Mouse (Mus musculus): ENCODE results near the gene Nhlrc2. TPM values are rescaled to one million over a fixed set of nuclear protein-coding genes. Genes with fewer than 3 reads are reported as not detected.

The Nhlrc2 gene
- polyA plus RNA-seq, 1 experiment from 2014 or later = 12.5 TPM

DNA sequence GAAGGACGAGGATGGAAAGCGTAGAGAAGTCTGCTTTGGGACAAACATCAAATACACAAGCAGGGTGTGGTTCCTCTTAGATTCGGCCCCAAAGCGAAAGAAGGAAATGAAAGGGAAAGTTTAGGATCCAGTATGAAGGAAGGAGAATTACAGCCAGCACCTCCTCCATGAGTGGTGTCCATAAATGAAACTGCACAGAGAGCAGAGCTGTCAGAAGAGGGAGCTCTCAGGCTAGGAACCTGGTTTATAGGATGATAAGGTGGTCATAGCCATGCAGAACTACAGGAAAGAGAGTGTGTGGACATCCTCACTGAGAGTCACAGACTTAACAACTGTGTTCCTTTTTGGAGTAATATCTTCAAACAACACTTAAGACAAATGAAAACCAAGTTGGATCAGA lies 18.0 kb downstream of the Nhlrc2 start:
- Histone ChIP-seq H3K4me1 (peaks cover 20% of the 10 kb centered on the region), H3K4me3 (no peak overlapping the region), H3K9me3 (no peaks in the 10 kb centered on the region), H3K4me2 (no peak overlapping the region), H3K36me3 (peaks cover 11% of the 10 kb centered on the region), H3K9ac (no peak overlapping the region), H3K27ac (replicated peaks) (no peak overlapping the region), H3K27me3 (replicated peaks) (no peaks in the 10 kb centered on the region)
- 82% methylated on average over 4 of the region's 4 CpGs for WGBS
- no peak for ATAC-seq (ENCODE audit: extremely low read depth, insufficient number of reproducible peaks, low FRiP score, low TSS enrichment)

DNA sequence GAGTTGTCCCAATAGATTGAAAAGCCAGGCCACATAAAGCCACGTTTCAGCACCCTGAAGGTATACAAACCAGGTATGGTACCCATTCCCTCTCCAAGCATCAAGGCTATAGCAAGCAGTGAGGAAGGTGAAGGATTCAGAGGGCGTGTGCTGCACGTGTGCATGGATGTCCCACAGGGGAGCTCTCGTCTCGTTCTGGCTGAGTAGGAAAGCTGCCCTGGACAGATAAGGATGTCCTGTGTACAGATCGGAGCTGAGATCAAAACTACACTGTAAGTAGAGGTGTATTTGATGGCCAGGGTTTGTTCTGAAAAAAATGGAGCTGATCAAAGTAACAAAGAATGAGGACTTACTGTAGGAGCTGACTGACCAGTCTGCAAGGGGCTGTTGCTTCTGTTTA lies 18.9 kb downstream of the Nhlrc2 start:
- Histone ChIP-seq H3K27ac (replicated peaks) (no peak overlapping the region), H3K4me2 (no peak overlapping the region), H3K9me3 (no peaks in the 10 kb centered on the region), H3K36me3 (peaks cover 19% of the 10 kb centered on the region), H3K4me1 (peaks cover 18% of the 10 kb centered on the region), H3K4me3 (no peak overlapping the region), H3K27me3 (replicated peaks) (no peaks in the 10 kb centered on the region), H3K9ac (no peak overlapping the region)
- WGBS = 78% methylated on average over 6 of the region's 6 CpGs
- no peak for ATAC-seq (ENCODE audit: extremely low read depth, insufficient number of reproducible peaks, low FRiP score, low TSS enrichment)

DNA sequence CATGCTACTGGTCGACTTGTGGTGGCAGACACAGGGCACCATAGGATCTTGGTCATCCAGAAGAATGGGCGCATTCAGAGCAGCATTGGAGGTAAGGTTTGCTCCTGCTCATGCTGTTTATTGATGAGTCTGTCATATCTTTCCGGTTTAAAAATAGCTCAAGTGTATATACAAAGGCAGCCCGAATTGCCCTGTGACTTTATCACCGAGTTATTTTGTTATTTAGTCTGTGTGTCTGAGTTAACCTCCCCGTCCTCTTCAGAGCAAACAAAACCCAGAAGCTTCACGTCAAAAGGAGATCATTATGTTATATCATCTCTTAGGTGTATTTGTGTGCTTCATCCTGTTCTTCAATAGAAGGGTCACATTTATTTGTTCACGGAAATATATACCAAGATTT lies 22.7 kb downstream of the Nhlrc2 start:
- no peak overlapping the region for H3K27ac ChIP-seq (replicated peaks)
- peaks cover 31% of the 10 kb centered on the region for H3K36me3 ChIP-seq
- no peak overlapping the region for H3K9ac ChIP-seq
- 59% methylated on average over 8 of the region's 8 CpGs for WGBS
- H3K4me2 ChIP-seq = no peak overlapping the region
- no peaks in the 10 kb centered on the region for H3K9me3 ChIP-seq
- ATAC-seq (ENCODE audit: extremely low read depth, insufficient number of reproducible peaks, low FRiP score, low TSS enrichment) = no peak
- H3K27me3 ChIP-seq (replicated peaks) = no peaks in the 10 kb centered on the region
- peaks cover 15% of the 10 kb centered on the region for H3K4me1 ChIP-seq
- no peak overlapping the region for H3K4me3 ChIP-seq

GRCm38 (mm10) chr19:56571234-56571633 lies 23.2 kb downstream of the Nhlrc2 start:
- no peak overlapping the region for H3K9ac ChIP-seq
- no peak for ATAC-seq (ENCODE audit: extremely low read depth, insufficient number of reproducible peaks, low FRiP score, low TSS enrichment)
- H3K9me3 ChIP-seq = no peaks in the 10 kb centered on the region
- H3K27me3 ChIP-seq (replicated peaks) = no peaks in the 10 kb centered on the region
- no peak overlapping the region for H3K27ac ChIP-seq (replicated peaks)
- peaks cover 35% of the 10 kb centered on the region for H3K36me3 ChIP-seq
- peaks cover 15% of the 10 kb centered on the region for H3K4me1 ChIP-seq
- 73% methylated on average over 2 of the region's 2 CpGs for WGBS
- no peak overlapping the region for H3K4me2 ChIP-seq
- H3K4me3 ChIP-seq = no peak overlapping the region

DNA sequence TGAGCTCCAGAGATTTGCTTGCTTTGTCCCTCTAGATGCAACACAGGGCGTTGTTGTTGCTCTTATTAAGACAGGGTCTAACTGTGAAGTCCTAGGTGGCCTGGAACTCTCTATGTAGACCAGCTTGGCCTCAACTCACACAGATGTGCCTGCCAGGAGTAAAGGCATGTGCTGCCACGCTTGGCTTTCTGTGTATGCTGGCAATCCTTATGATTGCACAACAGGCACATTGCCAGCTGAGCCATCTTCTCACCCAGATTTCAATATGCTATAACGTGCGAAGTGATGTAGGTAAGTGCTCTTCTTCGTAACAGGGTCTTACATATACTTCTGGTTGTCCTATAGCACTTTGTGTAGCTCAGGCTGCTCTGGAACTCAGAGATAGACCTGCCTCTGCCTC lies 23.9 kb downstream of the Nhlrc2 start:
- Histone ChIP-seq H3K9me3 (no peaks in the 10 kb centered on the region), H3K27me3 (replicated peaks) (no peaks in the 10 kb centered on the region)
- ATAC-seq (ENCODE audit: extremely low read depth, insufficient number of reproducible peaks, low FRiP score, low TSS enrichment) = no peak

GRCm38 (mm10) chr19:56573184-56573583 lies 25.1 kb downstream of the Nhlrc2 start:
- H3K27ac ChIP-seq (replicated peaks) = no peak overlapping the region
- WGBS = 91% methylated on average over 6 of the region's 6 CpGs
- no peak for ATAC-seq (ENCODE audit: extremely low read depth, insufficient number of reproducible peaks, low FRiP score, low TSS enrichment)

More for the DNA sequence above, 23.9 kb downstream of the Nhlrc2 start:
- Histone ChIP-seq H3K9ac (no peak overlapping the region), H3K4me2 (no peak overlapping the region), H3K4me1 (peaks cover 15% of the 10 kb centered on the region), H3K36me3 (peaks cover 39% of the 10 kb centered on the region), H3K4me3 (no peak overlapping the region), H3K27ac (replicated peaks) (no peak overlapping the region)
- WGBS = 87% methylated on average over 5 of the region's 5 CpGs

DNA sequence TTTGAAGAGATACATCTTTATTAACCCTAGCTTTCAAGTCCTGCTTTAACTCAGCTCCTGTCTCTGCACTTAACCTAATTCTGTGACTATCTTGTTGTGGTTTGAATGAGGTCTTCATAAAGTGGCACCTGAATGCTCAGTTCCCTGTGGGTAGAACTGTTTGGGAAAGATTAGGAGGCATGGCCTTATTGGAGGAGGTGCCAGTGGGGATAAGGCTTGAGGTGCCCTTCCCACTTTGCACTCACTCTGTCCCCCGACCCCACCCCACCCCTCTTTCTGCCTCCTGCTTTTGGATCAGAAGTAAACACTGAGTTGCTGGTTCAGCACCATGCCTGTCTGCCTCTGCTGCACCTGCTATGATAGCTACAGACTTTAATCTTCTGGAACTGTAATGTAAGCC lies 29.7 kb downstream of the Nhlrc2 start:
- no peak overlapping the region for H3K9ac ChIP-seq
- H3K4me1 ChIP-seq = no peaks in the 10 kb centered on the region
- no peak overlapping the region for H3K4me3 ChIP-seq
- no peaks in the 10 kb centered on the region for H3K9me3 ChIP-seq
- peaks cover 57% of the 10 kb centered on the region for H3K36me3 ChIP-seq
- WGBS = 69% methylated on average over 1 of the region's 1 CpGs
- no peak overlapping the region for H3K4me2 ChIP-seq
- H3K27ac ChIP-seq (replicated peaks) = no peak overlapping the region
- no peak for ATAC-seq (ENCODE audit: extremely low read depth, insufficient number of reproducible peaks, low FRiP score, low TSS enrichment)
- H3K27me3 ChIP-seq (replicated peaks) = no peaks in the 10 kb centered on the region

More at GRCm38 (mm10) chr19:56573184-56573583, 25.1 kb downstream of the Nhlrc2 start:
- H3K4me1 ChIP-seq = peaks cover 15% of the 10 kb centered on the region
- no peak overlapping the region for H3K4me2 ChIP-seq
- peaks cover 47% of the 10 kb centered on the region for H3K36me3 ChIP-seq
- no peaks in the 10 kb centered on the region for H3K27me3 ChIP-seq (replicated peaks)
- H3K9me3 ChIP-seq = no peaks in the 10 kb centered on the region
- H3K4me3 ChIP-seq = no peak overlapping the region
- H3K9ac ChIP-seq = no peak overlapping the region

GRCm38 (mm10) chr19:56581981-56582380 lies 33.9 kb downstream of the Nhlrc2 start:
- Histone ChIP-seq H3K27ac (replicated peaks) (no peak overlapping the region), H3K27me3 (replicated peaks) (no peaks in the 10 kb centered on the region), H3K4me2 (no peak overlapping the region), H3K36me3 (peaks cover 67% of the 10 kb centered on the region), H3K9me3 (no peaks in the 10 kb centered on the region), H3K4me3 (no peak overlapping the region), H3K9ac (no peak overlapping the region), H3K4me1 (peaks cover 6% of the 10 kb centered on the region)
- ATAC-seq (ENCODE audit: extremely low read depth, insufficient number of reproducible peaks, low FRiP score, low TSS enrichment) = no peak
- 86% methylated on average over 5 of the region's 5 CpGs for WGBS

- H3K27ac ChIP-seq (replicated peaks) = no peak overlapping the region
- no peaks in the 10 kb centered on the region for H3K27me3 ChIP-seq (replicated peaks)
- ATAC-seq (ENCODE audit: extremely low read depth, insufficient number of reproducible peaks, low FRiP score, low TSS enrichment) = no peak
- no peak overlapping the region for H3K4me2 ChIP-seq
- 58% methylated on average over 5 of the region's 5 CpGs for WGBS
- peaks cover 64% of the 10 kb centered on the region for H3K36me3 ChIP-seq
- no peak overlapping the region for H3K9ac ChIP-seq
- peaks cover 17% of the 10 kb centered on the region for H3K4me1 ChIP-seq
- no peaks in the 10 kb centered on the region for H3K9me3 ChIP-seq
- H3K4me3 ChIP-seq = no peak overlapping the region
Observed at GRCm38 (mm10) chr19:56583785-56584184, 35.7 kb downstream of the Nhlrc2 start.

GRCm38 (mm10) chr19:56584288-56584687 lies 36.2 kb downstream of the Nhlrc2 start:
- H3K9me3 ChIP-seq = no peaks in the 10 kb centered on the region

GRCm38 (mm10) chr19:56586320-56586719 lies 38.3 kb downstream of the Nhlrc2 start:
- Histone ChIP-seq H3K4me3 (no peak overlapping the region), H3K4me2 (no peak overlapping the region), H3K27ac (replicated peaks) (no peak overlapping the region), H3K9ac (no peak overlapping the region), H3K4me1 (peaks cover 22% of the 10 kb centered on the region), H3K27me3 (replicated peaks) (no peaks in the 10 kb centered on the region), H3K36me3 (peaks cover 74% of the 10 kb centered on the region), H3K9me3 (no peaks in the 10 kb centered on the region)
- WGBS = 74% methylated on average over 8 of the region's 8 CpGs
- no peak for ATAC-seq (ENCODE audit: extremely low read depth, insufficient number of reproducible peaks, low FRiP score, low TSS enrichment)

More at GRCm38 (mm10) chr19:56584288-56584687, 36.2 kb downstream of the Nhlrc2 start:
- no peak for ATAC-seq (ENCODE audit: extremely low read depth, insufficient number of reproducible peaks, low FRiP score, low TSS enrichment)
- Histone ChIP-seq H3K27ac (replicated peaks) (no peak overlapping the region), H3K9ac (no peak overlapping the region), H3K27me3 (replicated peaks) (no peaks in the 10 kb centered on the region), H3K4me3 (no peak overlapping the region), H3K36me3 (peaks cover 69% of the 10 kb centered on the region), H3K4me1 (peaks cover 22% of the 10 kb centered on the region), H3K4me2 (no peak overlapping the region)
- 82% methylated on average over 3 of the region's 3 CpGs for WGBS

GRCm38 (mm10) chr19:56588205-56588626 lies 40.2 kb downstream of the Nhlrc2 start:
- WGBS = 28% methylated on average over 6 of the region's 6 CpGs
- no peak for ATAC-seq (ENCODE audit: extremely low read depth, insufficient number of reproducible peaks, low FRiP score, low TSS enrichment)
- Histone ChIP-seq H3K4me3 (no peak overlapping the region), H3K27me3 (replicated peaks) (no peaks in the 10 kb centered on the region), H3K27ac (replicated peaks) (peak overlapping the region; percentile 77), H3K4me1 (peaks cover 29% of the 10 kb centered on the region), H3K9me3 (no peaks in the 10 kb centered on the region), H3K36me3 (peaks cover 75% of the 10 kb centered on the region), H3K4me2 (no peak overlapping the region), H3K9ac (peak overlapping the region; percentile 45; the same call in 1 of the 2 replicates)

All from heart, embryonic 13.5 days (tissue).